Mouse (Mus musculus): Measurements from ENCODE around the gene Raf1. TPM values are rescaled to one million over a fixed set of nuclear protein-coding genes. Genes with fewer than 3 reads are reported as not detected.

The Raf1 gene
- 142 and 146 TPM in 2 replicates for polyA plus RNA-seq (2015; fragmentation: Nextera tagmentation; extraction: Ambion mirVana)

GRCm38 (mm10) chr6:115676452-115677128, at the start of gene Raf1:
Gene Raf1 (minus strand): TSS chr6:115676635.
- H3K4me1 ChIP-seq, result peaks cover 27% of the 10 kb centered on the region
- no peaks in the 10 kb centered on the region for H3K27me3 ChIP-seq (replicated peaks)
- no peaks in the 10 kb centered on the region for H3K9me3 ChIP-seq
- peak within 1 kb of the TSS; percentile 98 for H3K27ac ChIP-seq
- no peaks in the 10 kb centered on the region for H3K36me3 ChIP-seq (replicated peaks)
- H3K4me3 ChIP-seq, result peak within 1 kb of the TSS; percentile 83
- 1% methylated on average over 51 of the region's 51 CpGs for WGBS
- H3K9ac ChIP-seq, result peak within 1 kb of the TSS; percentile 99
- H3K4me2 ChIP-seq, result peak within 1 kb of the TSS; percentile 59
- ATAC-seq (replicated peaks), result peak; percentile 99

GRCm38 (mm10) chr6:115722246-115722645, 45.8 kb upstream of the Raf1 start:
- Histone ChIP-seq H3K27ac (no peak overlapping the region), H3K4me2 (no peak overlapping the region), H3K4me3 (no peak overlapping the region), H3K4me1 (peaks cover 10% of the 10 kb centered on the region), H3K36me3 (replicated peaks) (no peaks in the 10 kb centered on the region), H3K9ac (no peak overlapping the region), H3K9me3 (no peaks in the 10 kb centered on the region), H3K27me3 (replicated peaks) (no peaks in the 10 kb centered on the region)
- WGBS, result 85% methylated on average over 5 of the region's 5 CpGs
- no peak for ATAC-seq (replicated peaks)

GRCm38 (mm10) chr6:115717715-115718558, 41.5 kb upstream of the Raf1 start:
- peak overlapping the region; percentile 23 for H3K4me3 ChIP-seq
- no peaks in the 10 kb centered on the region for H3K27me3 ChIP-seq (replicated peaks)
- no peak overlapping the region for H3K27ac ChIP-seq
- H3K9me3 ChIP-seq, result no peaks in the 10 kb centered on the region
- peak overlapping the region; percentile 48 for H3K4me2 ChIP-seq
- H3K9ac ChIP-seq, result no peak overlapping the region
- under 1% methylated on average over 15 of the region's 15 CpGs for WGBS
- H3K4me1 ChIP-seq, result peaks cover 18% of the 10 kb centered on the region
- no peaks in the 10 kb centered on the region for H3K36me3 ChIP-seq (replicated peaks)
- peak; percentile 96 for ATAC-seq (replicated peaks)

GRCm38 (mm10) chr6:115717101-115717652, 40.7 kb upstream of the Raf1 start:
- Histone ChIP-seq H3K36me3 (replicated peaks) (no peaks in the 10 kb centered on the region), H3K9ac (no peak overlapping the region), H3K4me2 (peak overlapping the region; percentile 48), H3K27me3 (replicated peaks) (no peaks in the 10 kb centered on the region), H3K27ac (no peak overlapping the region), H3K4me1 (peaks cover 18% of the 10 kb centered on the region), H3K9me3 (no peaks in the 10 kb centered on the region), H3K4me3 (0 out of 2 replicates have a peak overlapping the region, but pooled peaks have one; percentile 4)
- peak; percentile 71 for ATAC-seq (replicated peaks)
- 15% methylated on average over 8 of the region's 8 CpGs for WGBS

DNA sequence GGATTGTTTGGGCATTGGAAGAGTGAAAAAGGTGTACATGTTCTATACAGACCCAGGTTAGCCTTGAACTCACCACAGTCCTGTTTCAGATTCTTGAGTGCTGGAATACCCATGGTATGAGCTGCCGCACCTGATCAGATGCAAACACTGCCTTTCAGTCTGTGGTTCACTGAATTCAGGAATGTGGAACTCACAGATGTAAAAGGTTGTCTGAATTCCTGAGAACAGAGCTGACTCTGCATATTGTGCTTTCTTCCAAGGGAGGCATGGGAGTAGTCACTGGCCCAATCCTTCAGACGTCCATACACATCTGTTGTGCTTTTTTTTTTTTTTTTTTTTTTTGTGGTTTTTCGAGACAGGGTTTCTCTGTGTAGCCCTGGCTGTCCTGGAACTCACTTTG, 34.8 kb upstream of the Raf1 start:
- ATAC-seq (replicated peaks), result no peak

GRCm38 (mm10) chr6:115702901-115703300, 26.5 kb upstream of the Raf1 start:
- Histone ChIP-seq H3K27ac (no peak overlapping the region), H3K4me2 (no peak overlapping the region), H3K27me3 (replicated peaks) (no peaks in the 10 kb centered on the region), H3K4me3 (no peak overlapping the region), H3K4me1 (no peaks in the 10 kb centered on the region), H3K9me3 (no peaks in the 10 kb centered on the region), H3K36me3 (replicated peaks) (no peaks in the 10 kb centered on the region), H3K9ac (no peak overlapping the region)
- 68% methylated on average over 5 of the region's 5 CpGs for WGBS
- no peak for ATAC-seq (replicated peaks)

More for the DNA sequence above, 34.8 kb upstream of the Raf1 start:
- no peaks in the 10 kb centered on the region for H3K27me3 ChIP-seq (replicated peaks)
- no peaks in the 10 kb centered on the region for H3K9me3 ChIP-seq
- H3K36me3 ChIP-seq (replicated peaks), result no peaks in the 10 kb centered on the region
- WGBS, result 78% methylated on average over 3 of the region's 3 CpGs
- H3K4me2 ChIP-seq, result no peak overlapping the region
- H3K4me3 ChIP-seq, result no peak overlapping the region
- H3K4me1 ChIP-seq, result no peaks in the 10 kb centered on the region
- H3K9ac ChIP-seq, result no peak overlapping the region
- H3K27ac ChIP-seq, result no peak overlapping the region

DNA sequence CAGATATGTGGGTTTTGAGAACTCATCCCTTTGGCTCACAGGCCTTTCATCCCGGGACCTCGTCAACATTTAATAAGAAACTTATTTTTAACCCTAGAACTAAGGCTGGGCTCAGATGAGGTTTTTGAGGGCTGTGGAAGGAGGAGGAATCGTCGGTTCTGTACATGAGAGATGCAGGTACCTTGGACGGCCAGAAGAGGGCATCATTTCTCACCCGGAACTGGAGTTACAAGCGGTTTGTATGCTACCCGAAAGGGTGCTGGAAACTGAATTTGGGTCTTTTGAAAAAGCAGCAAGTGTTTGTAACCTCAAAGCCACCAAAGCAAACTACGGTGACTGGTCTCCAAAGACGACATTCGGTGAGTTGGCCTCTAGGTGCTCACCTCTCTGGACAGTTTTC, 24.9 kb upstream of the Raf1 start:
- no peaks in the 10 kb centered on the region for H3K27me3 ChIP-seq (replicated peaks)
- H3K4me1 ChIP-seq, result no peaks in the 10 kb centered on the region
- no peak overlapping the region for H3K27ac ChIP-seq
- H3K4me2 ChIP-seq, result no peak overlapping the region
- H3K36me3 ChIP-seq (replicated peaks), result no peaks in the 10 kb centered on the region
- ATAC-seq (replicated peaks), result no peak
- H3K9ac ChIP-seq, result no peak overlapping the region
- no peaks in the 10 kb centered on the region for H3K9me3 ChIP-seq
- WGBS, result 53% methylated on average over 11 of the region's 11 CpGs
- no peak overlapping the region for H3K4me3 ChIP-seq

DNA sequence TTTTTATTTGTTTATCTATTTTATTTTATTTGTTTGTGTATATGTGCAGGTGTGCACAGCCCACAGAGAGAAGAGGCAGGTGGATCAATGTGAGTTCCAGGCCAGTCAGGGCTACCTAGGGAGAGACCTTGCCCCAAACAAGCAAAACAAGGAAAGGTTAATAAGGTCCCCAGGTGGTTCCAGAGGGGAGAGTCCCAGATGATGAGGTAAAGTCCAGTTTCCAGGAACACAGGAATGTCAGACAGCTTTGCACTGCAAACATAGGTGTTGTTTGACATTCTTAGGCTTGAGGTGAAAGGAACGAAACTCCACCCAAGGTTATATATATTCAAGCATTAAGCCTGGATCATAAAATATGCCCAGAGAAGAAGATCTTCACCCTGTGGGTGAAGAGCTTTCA, 24.3 kb upstream of the Raf1 start:
- no peak overlapping the region for H3K27ac ChIP-seq
- no peaks in the 10 kb centered on the region for H3K36me3 ChIP-seq (replicated peaks)
- 93% methylated on average over 1 of the region's 1 CpGs for WGBS
- no peaks in the 10 kb centered on the region for H3K9me3 ChIP-seq
- no peak overlapping the region for H3K4me2 ChIP-seq
- no peak overlapping the region for H3K4me3 ChIP-seq
- ATAC-seq (replicated peaks), result no peak
- no peak overlapping the region for H3K9ac ChIP-seq
- H3K27me3 ChIP-seq (replicated peaks), result no peaks in the 10 kb centered on the region
- H3K4me1 ChIP-seq, result no peaks in the 10 kb centered on the region

DNA sequence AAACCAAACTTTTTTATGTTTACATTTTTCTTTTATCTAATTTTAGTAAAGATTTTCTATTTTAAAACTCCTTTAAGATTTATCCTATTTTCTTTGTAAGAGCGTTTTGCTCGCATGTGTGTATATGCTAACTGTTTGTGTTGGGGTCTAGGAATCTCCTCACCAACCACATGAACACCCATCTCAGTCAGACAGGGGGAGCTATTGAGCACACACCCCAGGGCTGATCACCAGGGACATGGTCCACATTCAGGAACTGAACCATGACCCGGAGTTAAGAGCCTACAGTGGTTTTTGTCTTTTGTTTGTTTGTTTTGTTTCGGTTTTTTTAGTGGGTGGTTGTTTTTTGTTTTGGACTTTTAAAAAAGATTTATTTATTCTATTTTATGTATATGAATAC, 22.3 kb upstream of the Raf1 start:
- H3K4me2 ChIP-seq, result no peak overlapping the region
- 83% methylated on average over 4 of the region's 4 CpGs for WGBS
- no peaks in the 10 kb centered on the region for H3K27me3 ChIP-seq (replicated peaks)
- H3K4me1 ChIP-seq, result no peaks in the 10 kb centered on the region
- no peak for ATAC-seq (replicated peaks)
- H3K27ac ChIP-seq, result no peak overlapping the region
- H3K9me3 ChIP-seq, result no peaks in the 10 kb centered on the region
- no peak overlapping the region for H3K4me3 ChIP-seq
- H3K36me3 ChIP-seq (replicated peaks), result no peaks in the 10 kb centered on the region
- no peak overlapping the region for H3K9ac ChIP-seq

DNA sequence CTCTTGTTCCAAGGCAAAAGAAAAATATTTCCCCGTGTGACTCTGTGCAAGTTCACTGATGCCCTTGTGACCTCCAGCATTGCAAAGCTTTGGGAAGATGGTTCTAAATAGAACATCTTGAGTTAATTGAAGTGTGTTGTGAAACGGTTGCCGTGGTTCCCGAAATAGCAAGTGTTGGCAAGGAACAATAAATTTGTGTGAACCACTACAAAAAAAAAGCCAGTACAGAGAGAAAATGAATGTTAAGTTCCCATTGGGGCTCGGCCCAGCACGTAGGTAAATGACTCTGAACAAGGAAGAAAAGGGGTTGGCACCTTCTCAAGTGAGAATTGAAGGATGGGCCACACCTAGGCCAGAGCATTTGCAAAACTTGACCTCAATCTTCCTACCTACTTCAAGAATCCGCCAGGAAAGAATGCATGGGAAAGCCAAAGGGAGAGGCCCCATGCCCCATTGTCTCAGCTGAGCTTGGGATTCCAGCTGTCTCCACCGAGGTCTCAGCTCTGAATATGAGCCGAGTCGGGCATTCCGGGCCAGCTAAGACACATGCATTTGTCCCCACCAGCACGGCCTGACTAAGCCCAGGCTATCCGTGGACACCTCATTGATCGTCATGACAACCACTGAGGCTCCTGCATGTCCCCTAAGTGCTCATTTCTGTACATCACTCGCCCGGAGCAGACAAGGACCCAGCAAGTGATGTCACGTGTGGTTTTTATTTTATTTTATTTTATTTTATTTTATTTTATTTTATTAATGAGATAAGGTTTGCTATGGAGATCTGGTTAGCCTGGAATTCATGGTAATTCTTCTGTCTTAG, 21.5 kb upstream of the Raf1 start:
- Histone ChIP-seq H3K27ac (no peak overlapping the region), H3K9ac (no peak overlapping the region), H3K4me3 (no peak overlapping the region), H3K4me2 (no peak overlapping the region), H3K27me3 (replicated peaks) (no peaks in the 10 kb centered on the region), H3K9me3 (no peaks in the 10 kb centered on the region), H3K4me1 (no peaks in the 10 kb centered on the region), H3K36me3 (replicated peaks) (no peaks in the 10 kb centered on the region)
- 45% methylated on average over 17 of the region's 17 CpGs for WGBS
- ATAC-seq (replicated peaks), result no peak

GRCm38 (mm10) chr6:115696707-115697215, 20.3 kb upstream of the Raf1 start:
- H3K9ac ChIP-seq, result no peak overlapping the region
- H3K9me3 ChIP-seq, result no peaks in the 10 kb centered on the region
- no peak overlapping the region for H3K4me3 ChIP-seq
- ATAC-seq (replicated peaks), result no peak
- H3K27ac ChIP-seq, result no peak overlapping the region
- no peaks in the 10 kb centered on the region for H3K4me1 ChIP-seq
- H3K27me3 ChIP-seq (replicated peaks), result no peaks in the 10 kb centered on the region
- no peaks in the 10 kb centered on the region for H3K36me3 ChIP-seq (replicated peaks)
- H3K4me2 ChIP-seq, result no peak overlapping the region
- WGBS, result 85% methylated on average over 7 of the region's 7 CpGs

- no peak for ATAC-seq (replicated peaks)
- Histone ChIP-seq H3K27me3 (replicated peaks) (no peaks in the 10 kb centered on the region), H3K9ac (no peak overlapping the region), H3K36me3 (replicated peaks) (no peaks in the 10 kb centered on the region), H3K27ac (no peak overlapping the region), H3K4me2 (no peak overlapping the region), H3K4me1 (no peaks in the 10 kb centered on the region), H3K4me3 (no peak overlapping the region), H3K9me3 (no peaks in the 10 kb centered on the region)
- WGBS, result 55% methylated on average over 7 of the region's 7 CpGs
Measured at GRCm38 (mm10) chr6:115695124-115695523, 18.7 kb upstream of the Raf1 start.

Measured in midbrain, embryonic 15.5 days (tissue).